Mouse (Mus musculus): ENCODE measurements around the gene Pxylp1. TPM values are rescaled to one million over a fixed set of nuclear protein-coding genes. Genes with fewer than 3 reads are reported as not detected.

Pxylp1 gene
- polyA plus RNA-seq, 1 experiment from 2014 or later: 28.7 TPM

- peak; percentile 91 for ATAC-seq (ENCODE audit: low FRiP score, low read depth)
- Histone ChIP-seq H3K9me3 (no peaks in the 10 kb centered on the region), H3K36me3 (no peaks in the 10 kb centered on the region), H3K9ac (peak overlapping the region; percentile 87), H3K4me1 (peaks cover 30% of the 10 kb centered on the region), H3K27me3 (peaks cover 21% of the 10 kb centered on the region), H3K4me2 (replicated peaks) (peak overlapping the region; percentile 84), H3K27ac (no peak overlapping the region), H3K4me3 (peak overlapping the region; percentile 70)
- under 1% methylated on average over 66 of the region's 66 CpGs for WGBS
Measured at GRCm38 (mm10) chr9:96889345-96890021, 3.0 kb downstream of the Pxylp1 start.

DNA sequence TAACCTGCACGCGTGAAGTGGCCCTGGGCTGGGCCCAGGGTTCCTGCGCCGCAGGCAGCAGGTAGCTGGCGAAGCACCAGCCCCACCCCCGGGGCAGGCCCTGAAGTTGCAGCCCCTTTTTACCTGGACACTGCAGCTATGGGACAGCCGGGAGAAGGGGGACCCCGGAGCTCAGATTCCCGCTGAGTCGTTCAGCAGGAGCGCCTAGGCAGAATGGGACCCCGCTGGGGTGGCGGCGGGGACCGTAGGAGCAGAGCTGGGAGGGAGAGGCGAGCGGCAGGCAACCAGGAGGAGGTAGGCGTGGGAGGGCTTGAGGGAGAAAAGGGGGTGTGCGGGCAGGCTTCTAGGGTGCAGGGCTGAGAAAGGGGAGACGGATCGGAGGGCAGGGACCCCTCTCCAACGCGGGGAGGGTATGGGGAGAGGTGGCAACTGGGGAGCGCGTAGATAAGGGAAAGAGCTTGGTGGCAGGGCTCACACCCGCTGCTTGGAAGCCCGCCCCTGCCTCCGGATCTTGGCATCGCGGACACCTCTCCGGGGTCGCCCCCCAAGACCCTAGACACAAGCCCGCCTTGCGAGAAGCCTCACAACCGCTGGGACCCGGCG, 3.6 kb downstream of the Pxylp1 start:
- Histone ChIP-seq H3K9me3 (no peaks in the 10 kb centered on the region), H3K27me3 (peaks cover 21% of the 10 kb centered on the region), H3K4me3 (peak overlapping the region; percentile 70), H3K36me3 (no peaks in the 10 kb centered on the region), H3K27ac (no peak overlapping the region), H3K4me1 (peaks cover 30% of the 10 kb centered on the region), H3K4me2 (replicated peaks) (peak overlapping the region; percentile 84), H3K9ac (peak overlapping the region; percentile 87)
- ATAC-seq (ENCODE audit: low FRiP score, low read depth): no peak; the same call in none of the 2 replicates
- WGBS: under 1% methylated on average over 37 of the region's 37 CpGs

GRCm38 (mm10) chr9:96887954-96888353, 4.5 kb downstream of the Pxylp1 start:
- WGBS: 23% methylated on average over 6 of the region's 6 CpGs

GRCm38 (mm10) chr9:96887492-96887891, 5.0 kb downstream of the Pxylp1 start:
- Histone ChIP-seq H3K27me3 (peaks cover 21% of the 10 kb centered on the region), H3K9ac (no peak overlapping the region), H3K27ac (no peak overlapping the region), H3K36me3 (no peaks in the 10 kb centered on the region), H3K4me1 (peaks cover 29% of the 10 kb centered on the region), H3K9me3 (no peaks in the 10 kb centered on the region), H3K4me2 (replicated peaks) (peak overlapping the region; percentile 84; the same call in 1 of the 2 replicates), H3K4me3 (no peak overlapping the region)
- no peak for ATAC-seq (ENCODE audit: low FRiP score, low read depth)

More at GRCm38 (mm10) chr9:96887954-96888353, 4.5 kb downstream of the Pxylp1 start:
- Histone ChIP-seq H3K4me2 (replicated peaks) (peak overlapping the region; percentile 84), H3K36me3 (no peaks in the 10 kb centered on the region), H3K4me1 (peaks cover 30% of the 10 kb centered on the region), H3K9ac (peak overlapping the region; percentile 87; the same call in 1 of the 2 replicates), H3K27me3 (peaks cover 21% of the 10 kb centered on the region), H3K27ac (no peak overlapping the region), H3K9me3 (no peaks in the 10 kb centered on the region), H3K4me3 (peak overlapping the region; percentile 70)
- no peak for ATAC-seq (ENCODE audit: low FRiP score, low read depth)

DNA sequence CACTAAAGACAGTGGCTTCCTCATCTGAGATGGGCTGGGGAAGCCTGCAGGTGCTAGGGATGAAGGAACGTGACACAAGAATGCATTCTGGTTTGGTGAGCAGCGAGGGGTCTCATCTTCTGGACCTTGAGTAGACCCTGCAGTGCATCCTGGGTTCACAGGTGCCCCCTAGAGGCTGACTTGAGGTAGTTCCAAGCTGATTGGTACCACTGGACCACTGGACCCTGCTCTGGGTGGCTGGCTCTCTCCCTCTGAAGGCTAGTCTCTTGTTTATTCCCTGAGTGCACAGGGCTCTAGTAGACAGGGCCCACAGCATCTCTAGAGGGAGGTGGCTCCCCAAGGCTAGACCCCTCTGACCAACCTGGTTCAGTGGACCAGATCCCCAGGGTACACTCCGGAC, 6.7 kb downstream of the Pxylp1 start:
- Histone ChIP-seq H3K9me3 (no peaks in the 10 kb centered on the region), H3K4me2 (replicated peaks) (no peak overlapping the region), H3K27ac (no peak overlapping the region), H3K27me3 (peaks cover 21% of the 10 kb centered on the region), H3K9ac (no peak overlapping the region), H3K4me1 (peaks cover 19% of the 10 kb centered on the region), H3K36me3 (no peaks in the 10 kb centered on the region), H3K4me3 (no peak overlapping the region)
- ATAC-seq (ENCODE audit: low FRiP score, low read depth): no peak
- WGBS: 59% methylated on average over 3 of the region's 3 CpGs

DNA sequence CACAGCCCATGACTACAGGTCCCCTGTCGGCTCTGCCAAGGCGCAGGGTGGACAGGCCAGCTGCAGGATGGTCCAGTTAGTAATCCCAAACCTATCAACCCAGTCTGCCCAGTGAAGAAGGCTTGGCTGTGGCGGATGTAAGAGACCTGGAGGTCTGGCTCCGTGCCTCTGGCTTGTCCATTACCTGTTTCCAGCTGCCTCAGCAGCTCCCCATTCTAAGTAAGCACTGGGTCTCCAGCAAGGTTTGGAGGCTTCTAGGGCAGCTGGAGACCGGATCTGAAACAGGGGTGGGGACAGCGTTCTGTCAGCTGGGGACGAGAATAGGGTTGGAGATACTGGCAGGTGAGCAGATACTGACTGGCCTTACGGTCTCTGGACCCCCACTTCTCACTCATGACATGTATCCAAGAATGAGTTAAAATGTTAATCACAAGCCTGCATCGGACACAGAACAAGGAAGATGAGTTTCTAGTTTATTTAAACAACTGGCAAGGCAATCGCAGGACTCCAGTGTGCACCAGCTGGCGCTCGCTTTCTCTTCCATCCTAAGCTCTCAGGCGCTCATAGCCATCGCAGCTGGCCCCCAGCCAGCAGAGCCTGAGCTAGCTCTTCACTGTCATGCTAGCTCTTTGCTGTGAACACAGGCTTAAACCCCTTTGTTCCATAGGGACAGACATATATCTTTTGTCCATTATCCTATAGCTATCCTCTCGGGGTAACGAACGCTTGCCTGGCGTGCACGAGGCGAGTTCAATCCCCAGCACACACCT, 9.8 kb downstream of the Pxylp1 start:
- H3K27me3 ChIP-seq: peaks cover 5% of the 10 kb centered on the region
- no peak overlapping the region for H3K4me3 ChIP-seq
- H3K9ac ChIP-seq: no peak overlapping the region
- no peaks in the 10 kb centered on the region for H3K36me3 ChIP-seq
- H3K4me2 ChIP-seq (replicated peaks): no peak overlapping the region
- ATAC-seq (ENCODE audit: low FRiP score, low read depth): no peak
- peaks cover 2% of the 10 kb centered on the region; the same call in 1 of the 2 replicates for H3K4me1 ChIP-seq
- WGBS: 88% methylated on average over 20 of the region's 20 CpGs
- H3K27ac ChIP-seq: no peak overlapping the region
- no peaks in the 10 kb centered on the region for H3K9me3 ChIP-seq

- no peak for ATAC-seq (ENCODE audit: low FRiP score, low read depth)
- no peaks in the 10 kb centered on the region for H3K9me3 ChIP-seq
- H3K4me2 ChIP-seq (replicated peaks): no peak overlapping the region
- H3K27me3 ChIP-seq: peaks cover 2% of the 10 kb centered on the region; the same call in 1 of the 2 replicates
- H3K27ac ChIP-seq: no peak overlapping the region
- no peaks in the 10 kb centered on the region for H3K4me1 ChIP-seq
- no peaks in the 10 kb centered on the region for H3K36me3 ChIP-seq
- H3K9ac ChIP-seq: no peak overlapping the region
- WGBS: 61% methylated on average over 6 of the region's 6 CpGs
- H3K4me3 ChIP-seq: no peak overlapping the region
Measured at GRCm38 (mm10) chr9:96881901-96882300, 10.6 kb downstream of the Pxylp1 start.

DNA sequence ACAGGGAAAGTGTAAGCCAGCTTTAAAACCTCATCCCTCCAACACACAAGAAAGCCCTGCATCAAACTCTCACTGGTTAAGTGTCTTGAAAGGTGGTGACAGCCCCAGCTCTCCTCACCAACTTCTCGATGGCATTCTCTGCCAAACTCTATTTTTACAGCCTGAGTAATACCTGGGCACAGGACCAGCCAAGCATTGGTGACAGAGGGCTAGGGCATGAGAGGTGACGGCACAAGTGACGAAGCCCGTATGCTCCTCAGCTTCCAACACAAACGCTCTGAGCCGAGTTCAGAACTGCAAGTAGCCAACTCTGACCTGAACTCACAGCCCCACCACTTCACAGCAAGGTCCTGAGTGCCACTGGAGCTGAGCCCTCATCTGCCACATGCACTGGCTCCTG, 13.4 kb downstream of the Pxylp1 start:
- Histone ChIP-seq H3K4me3 (no peak overlapping the region), H3K36me3 (no peaks in the 10 kb centered on the region), H3K4me2 (replicated peaks) (no peak overlapping the region), H3K9ac (no peak overlapping the region), H3K27me3 (no peaks in the 10 kb centered on the region), H3K9me3 (no peaks in the 10 kb centered on the region), H3K27ac (no peak overlapping the region), H3K4me1 (peaks cover 12% of the 10 kb centered on the region)
- WGBS: 83% methylated on average over 6 of the region's 6 CpGs
- no peak for ATAC-seq (ENCODE audit: low FRiP score, low read depth)

DNA sequence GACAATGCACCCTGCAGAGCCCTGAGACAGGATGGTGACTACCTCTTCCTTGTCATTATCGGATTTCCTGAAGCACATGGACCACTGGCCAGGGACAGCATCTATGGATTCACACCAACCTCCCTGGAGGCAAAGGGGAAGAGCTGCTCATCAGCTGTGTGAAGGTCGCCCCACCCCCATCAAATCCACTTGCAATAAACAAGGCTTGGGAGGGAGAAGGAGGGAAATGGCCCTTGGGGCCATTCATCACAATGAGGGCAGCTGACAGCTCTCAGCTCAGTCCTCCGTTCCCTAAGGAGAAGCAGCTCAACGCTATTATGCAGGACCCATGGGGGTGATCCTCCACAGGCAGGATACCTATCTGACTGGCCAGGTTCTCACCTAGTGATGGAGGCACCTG, 14.0 kb downstream of the Pxylp1 start:
- Histone ChIP-seq H3K4me1 (peaks cover 12% of the 10 kb centered on the region), H3K4me2 (replicated peaks) (no peak overlapping the region), H3K27ac (no peak overlapping the region), H3K27me3 (no peaks in the 10 kb centered on the region), H3K4me3 (no peak overlapping the region), H3K9ac (no peak overlapping the region), H3K36me3 (no peaks in the 10 kb centered on the region), H3K9me3 (no peaks in the 10 kb centered on the region)
- ATAC-seq (ENCODE audit: low FRiP score, low read depth): no peak
- WGBS: 19% methylated on average over 4 of the region's 4 CpGs

- ATAC-seq (ENCODE audit: low FRiP score, low read depth): no peak
- Histone ChIP-seq H3K4me2 (replicated peaks) (no peak overlapping the region), H3K9ac (no peak overlapping the region; the same call in 1 of the 2 replicates), H3K9me3 (peaks cover 3% of the 10 kb centered on the region; the same call in 1 of the 2 replicates), H3K4me3 (no peak overlapping the region), H3K27me3 (no peaks in the 10 kb centered on the region), H3K4me1 (peaks cover 12% of the 10 kb centered on the region), H3K36me3 (peaks cover 6% of the 10 kb centered on the region; the same call in 1 of the 2 replicates), H3K27ac (no peak overlapping the region)
- WGBS: 38% methylated on average over 4 of the region's 4 CpGs
Measured at GRCm38 (mm10) chr9:96875704-96876103, 16.8 kb downstream of the Pxylp1 start.

GRCm38 (mm10) chr9:96873082-96873481, 19.4 kb downstream of the Pxylp1 start:
- peaks cover 3% of the 10 kb centered on the region; the same call in 1 of the 2 replicates for H3K9me3 ChIP-seq
- H3K4me2 ChIP-seq (replicated peaks): no peak overlapping the region
- no peaks in the 10 kb centered on the region for H3K27me3 ChIP-seq
- H3K4me1 ChIP-seq: peaks cover 12% of the 10 kb centered on the region
- no peak overlapping the region for H3K9ac ChIP-seq
- 64% methylated on average over 5 of the region's 5 CpGs for WGBS
- no peak overlapping the region for H3K27ac ChIP-seq
- H3K4me3 ChIP-seq: no peak overlapping the region
- no peak for ATAC-seq (ENCODE audit: low FRiP score, low read depth)
- H3K36me3 ChIP-seq: peaks cover 6% of the 10 kb centered on the region; the same call in 1 of the 2 replicates

DNA sequence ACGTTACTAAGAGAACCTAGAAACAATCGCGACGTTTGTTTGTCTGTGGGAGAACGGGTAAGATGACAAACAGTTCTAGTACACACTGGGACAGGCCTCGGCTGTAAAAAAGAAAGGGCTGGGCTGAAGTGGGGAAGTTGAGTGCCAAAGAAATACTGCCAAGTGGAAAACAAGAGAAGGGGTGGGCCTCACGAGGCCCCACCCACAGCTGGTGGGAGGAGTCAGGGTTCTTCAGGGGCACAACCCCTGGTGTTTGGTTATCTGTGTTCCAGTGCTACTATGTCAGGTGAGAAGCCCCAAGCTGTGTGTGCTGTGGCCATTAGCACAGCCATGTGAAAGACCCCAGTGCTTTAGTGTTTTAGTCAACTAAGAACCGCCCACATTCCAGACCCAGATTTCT, 22.4 kb downstream of the Pxylp1 start:
- H3K36me3 ChIP-seq: peaks cover 6% of the 10 kb centered on the region; the same call in 1 of the 2 replicates
- no peak overlapping the region for H3K9ac ChIP-seq
- no peak for ATAC-seq (ENCODE audit: low FRiP score, low read depth)
- no peak overlapping the region for H3K4me3 ChIP-seq
- H3K27me3 ChIP-seq: no peaks in the 10 kb centered on the region
- H3K4me2 ChIP-seq (replicated peaks): no peak overlapping the region
- WGBS: 70% methylated on average over 8 of the region's 8 CpGs
- H3K4me1 ChIP-seq: peaks cover 5% of the 10 kb centered on the region
- H3K27ac ChIP-seq: no peak overlapping the region
- H3K9me3 ChIP-seq: peaks cover 3% of the 10 kb centered on the region; the same call in 1 of the 2 replicates
